Mouse (Mus musculus): ENCODE measurements at regions not wholly inside any gene's neighbourhood (a gene's known extent, or its start where the extent isn't known, plus 50 kb on each side); places are given as distances from the start of the nearest gene placed in this dataset.

DNA sequence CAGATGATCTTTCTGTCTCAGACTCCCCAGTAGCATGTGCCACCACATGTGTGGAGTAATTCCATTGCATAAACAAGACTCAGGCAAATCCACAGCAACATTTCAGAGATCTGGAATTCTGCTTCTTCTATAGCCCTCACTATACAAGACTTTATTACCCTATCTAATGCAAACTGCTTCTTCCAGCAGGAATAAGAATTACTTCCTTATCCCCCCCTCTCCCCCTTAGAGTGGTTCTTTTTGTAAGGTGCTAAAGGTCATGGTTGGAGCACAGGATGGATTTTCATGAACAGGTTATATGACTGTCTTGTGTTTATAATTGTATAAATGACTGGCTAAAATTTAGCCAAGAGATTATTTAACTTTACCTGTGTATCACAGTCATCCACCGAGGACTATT lies 5037.4 kb downstream of the 9330182O14Rik start:
- TF ChIP-seq GATA1 (IDR thresholded peaks at IDR 0.05; ENCODE audit: low read depth, low read length) (no peak), POLR2A (IDR thresholded peaks at IDR 0.05; ENCODE audit: control insufficient read depth in 1 of 2, insufficient read depth in 1 of 2, low read depth in 1 of 2, low read length in 2 of 2, poor library complexity in 1 of 2) (no peak), USF1 (IDR thresholded peaks at IDR 0.05; ENCODE audit: low read depth, low read length) (no peak), MAX (IDR thresholded peaks at IDR 0.05; ENCODE audit: low read length) (no peak), GABPA (IDR thresholded peaks at IDR 0.05; ENCODE audit: low read depth, low read length) (no peak), HCFC1 (IDR thresholded peaks at IDR 0.05; ENCODE audit: low read depth, low read length) (no peak)

Measured in MEL (cell line).